Mouse (Mus musculus) kidney, postnatal 36 days (tissue): ENCODE results near the gene Olfr1484.
"Not testable (repeated sequence)": the region's sequence is repeated elsewhere in the genome, so short reads cannot be mapped to it uniquely, and the experiment has no call there.

Experiments
- DNase-seq, 2 experiments: peaks; one replicate each; pipeline ENCODE4 v3.0.0; 2021 to 2022; ENCODE audit warnings: mixed read lengths in 2 of 2

The Olfr1484 gene

DNA sequence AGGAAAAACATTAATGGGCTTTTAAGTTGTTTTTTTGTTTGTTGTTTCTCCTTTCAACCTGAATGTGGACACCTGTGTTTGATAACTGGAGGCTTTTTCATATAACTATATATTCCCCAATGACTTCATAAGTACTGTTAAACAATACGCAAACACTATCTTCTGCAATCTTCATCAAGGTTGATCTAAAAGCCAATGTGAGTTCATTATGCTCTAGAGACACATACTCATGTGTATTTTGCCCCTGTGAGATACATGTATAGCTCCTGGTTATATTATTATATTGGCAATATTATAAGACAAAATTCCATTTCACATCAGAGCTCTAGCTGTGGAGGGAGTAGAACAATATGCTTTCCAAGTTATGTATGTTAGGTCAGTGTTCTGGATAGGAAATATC is at the start of gene Olfr1484:
Olfr1484 (plus strand) TSS at position 301 of the 400 bp plus-strand sequence.
- no peak for DNase-seq

DNA sequence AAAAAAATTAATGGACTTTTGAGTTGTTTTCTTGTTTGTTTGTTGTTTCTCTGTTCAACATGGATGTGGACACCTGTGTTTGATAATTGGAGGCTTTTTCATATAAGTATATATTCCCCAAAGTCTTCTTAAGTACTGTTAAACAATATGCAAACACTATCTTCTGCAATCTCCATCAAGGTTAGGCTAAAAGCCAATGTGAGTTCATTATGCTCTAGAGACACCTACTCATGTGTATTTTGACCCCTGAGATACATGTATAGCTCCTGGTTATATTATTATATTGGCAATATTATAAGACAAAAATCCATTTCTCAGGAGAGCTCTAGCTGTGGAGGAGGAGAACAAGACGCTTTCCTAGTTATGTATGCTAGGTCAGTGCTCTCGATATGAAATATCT is 33.8 kb downstream of the Olfr1484 start, which contains the start of gene Olfr1487:
Olfr1487 (plus strand) TSS at position 301 of the 400 bp plus-strand sequence.
- DNase-seq: not testable (repeated sequence)

DNA sequence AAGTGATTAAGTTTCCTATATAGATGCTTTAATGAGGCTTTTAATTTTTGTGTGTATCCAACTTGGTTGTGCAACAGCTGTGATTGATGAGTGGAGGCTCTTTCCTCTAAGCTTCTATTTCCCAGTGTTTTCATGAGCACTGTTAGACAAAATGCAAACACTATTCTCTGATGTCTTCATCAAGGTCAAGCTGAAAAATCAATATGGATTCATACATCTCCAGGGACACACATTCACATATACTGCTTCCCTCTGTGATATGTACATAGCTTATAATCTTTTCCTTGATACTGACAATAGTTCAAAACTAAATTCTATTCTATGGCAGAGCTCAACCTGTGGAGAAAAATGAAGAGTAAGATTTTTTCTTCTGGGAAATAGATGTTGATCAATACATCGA is 48.0 kb downstream of the Olfr1484 start, which contains the start of gene Olfr1489:
Olfr1489 (plus strand) TSS at position 301 of the 400 bp plus-strand sequence.
- no peak for DNase-seq
